In the genomic region with DNA sequence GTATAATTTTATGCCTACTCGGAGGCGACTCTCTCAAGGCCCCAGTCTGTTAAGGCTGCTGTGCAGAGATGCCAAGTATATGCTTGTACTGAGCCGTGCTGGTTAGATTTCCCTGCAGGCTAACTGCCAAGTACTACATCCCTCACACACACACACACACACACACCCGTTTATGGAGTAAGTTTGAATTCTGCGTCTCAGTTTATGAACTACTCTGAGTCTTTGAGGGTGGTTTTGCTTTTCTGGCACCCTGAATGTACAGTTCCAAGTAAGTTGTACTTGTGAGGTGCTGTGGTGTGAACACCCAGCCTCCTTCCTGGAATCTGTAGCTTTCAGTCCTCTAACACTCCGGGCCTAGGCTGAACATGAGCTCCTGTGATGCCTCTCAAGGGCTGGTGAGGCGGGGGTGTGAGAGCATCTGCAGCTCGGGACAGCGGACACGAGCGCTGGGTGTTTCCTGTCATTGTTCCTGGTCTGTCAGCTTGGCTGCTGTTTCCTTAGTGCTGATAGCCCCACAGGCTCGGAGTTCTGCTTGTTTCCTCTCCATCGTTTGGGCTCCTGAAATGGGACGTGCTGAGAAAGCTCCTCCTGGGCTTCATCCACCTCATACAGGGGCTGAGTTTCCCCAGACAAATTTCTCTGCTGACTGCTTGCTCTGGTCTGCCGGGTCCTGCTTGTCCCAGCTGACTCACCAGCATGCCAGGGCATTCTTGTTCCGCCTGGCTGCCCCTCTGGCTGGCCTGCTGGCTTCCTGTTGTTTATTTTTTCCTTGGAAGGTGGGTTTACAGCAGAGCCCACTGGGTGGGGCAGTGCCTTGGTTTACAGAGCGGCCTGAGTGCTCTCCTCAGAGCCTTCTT, we compare ENCODE assay signal across 9 mouse cellular contexts. TPM values are rescaled to one million over a fixed set of nuclear protein-coding genes. Genes with fewer than 3 reads are reported as not detected.
A peak's percentile ranks its signal among the peaks of the same experiment; 100 is the strongest.
DNase-seq lines count a peak whose midpoint lies in the region; ATAC-seq and TF ChIP-seq lines count a peak whose summit lies in the region.
"Had no signal": no experiment of that assay in that cellular context is flagged by ENCODE, and none has a peak within 500 bp of the region (broad histone marks: within the 10 kb centered on the region; RNA-seq: fewer than 3 reads in every experiment).

No protein-coding gene starts in this region.

- H3K4me1 ChIP-seq in hindbrain, embryonic 16.5 days (ENCODE audit: control insufficient read depth, insufficient read depth, low read depth, low read length) = no peaks in the 10 kb centered on the region; the same call in none of the 2 replicates
- peaks cover 15% of the 10 kb centered on the region for H3K4me1 ChIP-seq in hindbrain, embryonic 13.5 days (replicated peaks)
- H3K4me1 ChIP-seq in bone marrow, adult 2 months (ENCODE audit: control insufficient read depth, insufficient read depth, low read length) = no peaks in the 10 kb centered on the region

- no peak overlapping the region for H3K4me3 ChIP-seq in hindbrain, embryonic 16.5 days (ENCODE audit: low read length)
- H3K4me3 ChIP-seq in hindbrain, embryonic 13.5 days = no peak overlapping the region
- no peak overlapping the region for H3K4me3 ChIP-seq in bone marrow, adult 2 months (replicated peaks; ENCODE audit: control insufficient read depth, low read depth, low read length)
- H3K4me3 ChIP-seq: midbrain, embryonic 12.5 days had no signal

- WGBS in hindbrain, embryonic 16.5 days = 61% methylated on average over 17 of the region's 17 CpGs
- 68% methylated on average over 17 of the region's 17 CpGs for WGBS in hindbrain, embryonic 13.5 days
- 50% methylated on average over 17 of the region's 17 CpGs for WGBS in bone marrow, adult 2 months

- peak overlapping the region; percentile 56 for H3K27ac ChIP-seq in hindbrain, embryonic 16.5 days (ENCODE audit: low read depth, low read length)
- H3K27ac ChIP-seq in hindbrain, embryonic 13.5 days = no peak overlapping the region; the same call in 1 of the 2 replicates
- H3K27ac ChIP-seq in bone marrow, adult 2 months (ENCODE audit: control insufficient read depth, insufficient read depth, low read depth, low read length, poor library complexity) = 0 out of 2 replicates have a peak overlapping the region, but pooled peaks have one; percentile 7
- H3K27ac ChIP-seq: midbrain, embryonic 12.5 days had no signal

- H3K4me2 ChIP-seq in hindbrain, embryonic 16.5 days (ENCODE audit: low read length) = no peak overlapping the region
- H3K4me2 ChIP-seq in hindbrain, embryonic 13.5 days = no peak overlapping the region
- H3K4me2 ChIP-seq: midbrain, embryonic 12.5 days had no signal

- no peak for ATAC-seq in hindbrain, embryonic 16.5 days
- no peak for ATAC-seq in hindbrain, embryonic 13.5 days (ENCODE audit: low FRiP score)
- no peak for ATAC-seq in monocyte, adult 5-6 weeks (replicated peaks; ENCODE audit: insufficient number of reproducible peaks, low FRiP score, low TSS enrichment, poor library complexity, severe bottlenecking)

- intact Hi-C loops in gastrocnemius, postnatal 36 days (cut with DNase I) = no loop called here

- no peaks in the 10 kb centered on the region for H3K27me3 ChIP-seq in hindbrain, embryonic 16.5 days (replicated peaks; ENCODE audit: control insufficient read depth, insufficient read depth, low read length)
- H3K27me3 ChIP-seq in hindbrain, embryonic 13.5 days = no peaks in the 10 kb centered on the region
- H3K27me3 ChIP-seq: midbrain, embryonic 12.5 days had no signal

- peaks cover 28% of the 10 kb centered on the region for H3K36me3 ChIP-seq in hindbrain, embryonic 16.5 days (ENCODE audit: control insufficient read depth, insufficient read depth, low read length)
- peaks cover 67% of the 10 kb centered on the region for H3K36me3 ChIP-seq in hindbrain, embryonic 13.5 days

- TF ChIP-seq CTCF in bone marrow, adult 2 months (IDR thresholded peaks at IDR 0.05; ENCODE audit: control insufficient read depth, insufficient read depth, low read length) = no peak

- no peak overlapping the region for H3K9ac ChIP-seq in hindbrain, embryonic 16.5 days (ENCODE audit: low read depth, low read length)
- no peak overlapping the region for H3K9ac ChIP-seq in hindbrain, embryonic 13.5 days
- H3K9ac ChIP-seq: midbrain, embryonic 12.5 days had no signal

- peak; percentile 61 to 82 for DNase-seq in heart, adult 9 months (ENCODE audit: low spot score in 2 of 2)
- DNase-seq in kidney, postnatal 10 days = peak; percentile 82
- peak; percentile 58 for DNase-seq in lung, postnatal 14 days
- DNase-seq in gastrocnemius, postnatal 36 days = no peak

- no peaks in the 10 kb centered on the region for H3K9me3 ChIP-seq in hindbrain, embryonic 16.5 days (ENCODE audit: control insufficient read depth, low read length)
- no peaks in the 10 kb centered on the region for H3K9me3 ChIP-seq in hindbrain, embryonic 13.5 days
- H3K9me3 ChIP-seq: midbrain, embryonic 12.5 days had no signal

- TF ChIP-seq POLR2A in bone marrow, adult 2 months (IDR thresholded peaks at IDR 0.05; ENCODE audit: borderline replicate concordance, control insufficient read depth, low read depth, low read length) = no peak

RNA-seq across cellular contexts. Expression of gene Gcn1l1, which starts 7.9 kb away (rescaled TPM):
- polyA plus RNA-seq in hindbrain, embryonic 16.5 days (2015; fragmentation: Nextera tagmentation; extraction: Ambion mirVana) = 32.2 and 39.3 TPM in 2 replicates
- polyA plus RNA-seq in hindbrain, embryonic 13.5 days (2015; fragmentation: Nextera tagmentation; extraction: Ambion mirVana) = 42.2 and 42.4 TPM in 2 replicates
- 23.3 and 38.4 TPM in 2 replicates for polyA plus RNA-seq in bone marrow, adult 2 months (2011; ENCODE audit: insufficient read depth, insufficient read length, low replicate concordance, missing spikeins)
- total RNA-seq in monocyte, adult 5-6 weeks (2017) = 16.9 to 37.5 TPM (median 22.8 TPM) in 3 replicates
- 10 to 100 TPM; 25.5 to 28.8 TPM for total RNA-seq in gastrocnemius, postnatal 36 days (2021)

RNA-seq across cellular contexts. Expression of gene Rplp0, which starts 13.6 kb away (rescaled TPM):
- polyA plus RNA-seq in hindbrain, embryonic 16.5 days (2015; fragmentation: Nextera tagmentation; extraction: Ambion mirVana) = 814 and 834 TPM in 2 replicates
- polyA plus RNA-seq in hindbrain, embryonic 13.5 days (2015; fragmentation: Nextera tagmentation; extraction: Ambion mirVana) = 895 and 907 TPM in 2 replicates
- polyA plus RNA-seq in bone marrow, adult 2 months (2011; ENCODE audit: insufficient read depth, insufficient read length, low replicate concordance, missing spikeins) = 1,167 and 1,244 TPM in 2 replicates
- 991 to 1,396 TPM (median 1,306 TPM) in 3 replicates for total RNA-seq in monocyte, adult 5-6 weeks (2017)
- 100 to 1,000 TPM; 533 to 598 TPM for total RNA-seq in gastrocnemius, postnatal 36 days (2021)

RNA-seq across cellular contexts. Expression of gene Rab35, which starts 58.8 kb away (rescaled TPM):
- polyA plus RNA-seq in hindbrain, embryonic 16.5 days (2015; fragmentation: Nextera tagmentation; extraction: Ambion mirVana) = 8.3 and 14.6 TPM in 2 replicates
- 17.1 and 17.8 TPM in 2 replicates for polyA plus RNA-seq in hindbrain, embryonic 13.5 days (2015; fragmentation: Nextera tagmentation; extraction: Ambion mirVana)
- 22.3 and 32.5 TPM in 2 replicates for polyA plus RNA-seq in bone marrow, adult 2 months (2011; ENCODE audit: insufficient read depth, insufficient read length, low replicate concordance, missing spikeins)
- total RNA-seq in monocyte, adult 5-6 weeks (2017) = 44.1 to 51.4 TPM (median 46.2 TPM) in 3 replicates
- total RNA-seq in gastrocnemius, postnatal 36 days (2021) = 10 to 100 TPM; 31.8 to 32.8 TPM

Comparison
In these comparisons a context has a peak if more than half of its experiments do, and no peak if none do; other contexts are left out.
1. DNase-seq: peak in heart, adult 9 months (2 of 2), kidney, postnatal 10 days (single experiment) and lung, postnatal 14 days (single experiment); none in gastrocnemius, postnatal 36 days (0 of 2).